Mouse (Mus musculus): ENCODE data around the gene Psat1.

Psat1 gene

DNA sequence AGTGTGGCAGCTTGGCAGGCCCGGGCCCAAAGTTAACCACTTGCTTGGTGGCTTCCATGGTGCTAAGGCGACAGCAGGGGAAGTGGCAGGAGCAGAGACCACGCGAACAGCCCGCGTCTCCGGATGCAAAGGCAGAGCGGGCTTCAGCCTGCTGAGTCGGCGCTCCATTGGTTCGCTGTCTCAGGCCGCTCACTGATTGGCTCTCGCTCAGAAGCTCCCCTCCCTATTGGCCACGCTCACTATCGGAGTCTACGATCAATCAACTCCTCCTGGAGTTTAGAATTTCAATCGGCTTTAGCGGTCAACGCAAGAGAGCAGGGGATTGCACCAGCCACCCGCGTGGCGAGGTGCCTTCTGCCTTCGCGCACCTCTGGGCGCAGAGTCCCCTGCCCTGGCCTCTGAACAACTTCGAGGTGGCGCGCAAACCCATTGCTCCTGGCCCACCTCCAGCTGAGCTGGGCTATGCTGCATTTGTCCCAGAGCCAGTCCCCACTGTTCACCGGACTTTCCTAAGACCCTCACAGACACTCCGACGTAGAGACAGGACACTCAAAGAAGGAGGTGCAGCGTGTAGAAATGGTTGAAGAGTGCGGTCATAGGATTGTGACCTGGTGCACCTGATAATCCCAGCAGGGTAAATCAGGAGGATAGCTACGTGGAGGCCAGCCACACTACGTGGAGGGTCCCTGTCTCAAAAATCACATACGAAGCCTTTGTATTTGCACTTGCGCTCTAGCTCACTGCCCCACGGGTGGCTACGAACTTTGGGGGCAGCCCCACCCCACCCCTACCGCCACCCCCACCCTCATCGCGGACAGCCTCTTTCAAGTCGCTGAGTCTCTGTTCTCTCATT, 22.0 kb downstream of the Psat1 start:
- peak; percentile 86 for DNase-seq (ENCODE audit: extremely low spot score, low read depth, low spot score)

DNA sequence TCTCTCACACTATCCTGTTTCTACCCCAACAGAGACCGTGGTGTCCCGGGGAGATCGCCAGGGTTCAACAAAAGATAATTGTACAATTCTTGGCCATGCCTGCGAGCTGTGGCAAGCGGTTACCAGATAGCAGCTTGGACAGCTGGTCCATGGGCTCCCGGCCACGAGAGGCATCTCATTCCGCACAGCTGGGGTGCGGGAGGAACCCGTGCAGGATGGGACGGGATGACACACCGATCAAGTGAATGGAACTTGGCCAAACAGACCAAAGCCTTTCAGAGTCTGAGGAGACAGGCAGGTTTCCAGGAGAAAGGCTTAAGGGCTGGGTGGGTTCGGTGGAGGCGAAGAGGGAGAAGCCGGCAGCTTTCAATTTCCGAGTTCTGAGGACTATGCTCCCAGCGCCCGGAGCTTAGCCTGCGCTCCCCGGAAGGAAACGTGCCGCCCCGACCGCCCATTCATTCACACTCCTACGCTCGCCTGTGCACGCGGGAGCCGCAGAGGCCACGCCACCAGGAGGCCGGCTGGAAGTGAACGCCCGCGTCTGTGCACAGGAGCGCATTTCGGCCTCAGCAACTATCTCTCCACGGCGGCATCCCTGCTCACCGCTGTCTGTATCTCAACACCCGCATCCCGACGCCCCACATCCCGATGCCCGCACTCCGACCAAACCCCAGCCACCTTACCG, 22.8 kb downstream of the Psat1 start:
- DNase-seq (ENCODE audit: extremely low spot score, low read depth, low spot score) = no peak

DNA sequence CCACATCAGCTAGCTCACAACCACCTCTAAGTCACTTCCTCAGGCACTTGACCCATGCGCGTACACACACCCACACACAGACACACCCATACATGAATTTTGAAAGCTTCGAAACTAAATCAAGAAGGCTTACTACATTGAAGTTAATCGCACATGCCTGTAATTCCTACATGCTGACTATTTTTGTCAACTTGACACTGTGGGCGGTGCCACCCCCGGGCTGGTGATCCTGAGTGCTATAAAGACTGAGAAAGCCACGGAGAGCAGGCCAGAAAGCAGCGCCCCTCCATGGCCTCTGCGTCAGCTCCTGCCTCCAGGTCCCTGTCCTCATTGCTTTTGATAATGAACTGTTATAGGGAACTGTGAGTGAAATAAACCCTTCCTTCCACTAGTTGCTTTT, 23.7 kb downstream of the Psat1 start:
- no peak for DNase-seq (ENCODE audit: extremely low spot score, low read depth, low spot score)

DNA sequence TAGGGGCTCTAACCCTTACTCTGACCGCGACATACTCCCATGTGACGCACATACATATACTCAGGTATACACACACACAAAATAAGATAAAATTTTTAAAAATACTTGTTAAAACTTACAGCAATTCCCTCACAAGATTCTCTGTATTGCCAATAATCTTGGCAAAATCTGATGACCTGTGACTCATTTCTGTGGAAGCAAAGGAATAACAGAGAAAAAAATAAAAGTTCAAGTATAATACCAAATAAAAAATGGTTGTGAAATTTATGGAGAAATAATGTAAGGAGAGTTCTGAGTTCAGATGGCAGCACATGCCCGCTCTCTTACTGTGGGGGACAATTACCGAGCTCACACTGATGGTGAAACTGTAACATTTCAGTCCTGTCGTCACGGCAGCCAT, 27.8 kb downstream of the Psat1 start:
- DNase-seq (ENCODE audit: extremely low spot score, low read depth, low spot score) = no peak

DNA sequence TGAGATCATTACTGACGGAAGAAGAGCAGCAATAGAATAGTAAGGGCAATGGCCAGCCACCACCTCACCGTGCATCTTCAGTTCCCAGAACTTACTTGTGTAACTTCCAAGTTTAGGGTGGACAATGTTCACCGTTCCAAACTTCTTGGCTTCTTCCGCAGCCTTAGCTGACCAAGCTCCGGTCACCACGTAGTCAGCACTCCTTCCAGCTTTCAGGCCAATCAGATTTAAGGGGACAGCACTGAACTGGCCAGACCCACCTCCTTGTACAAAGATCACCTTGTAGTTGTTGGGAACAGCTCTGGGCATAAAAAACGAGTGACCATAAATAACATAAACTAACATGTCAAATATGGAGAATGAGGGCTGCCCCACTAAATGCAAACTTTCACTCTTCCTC, 29.0 kb downstream of the Psat1 start:
- no peak for DNase-seq (ENCODE audit: extremely low spot score, low read depth, low spot score)

DNA sequence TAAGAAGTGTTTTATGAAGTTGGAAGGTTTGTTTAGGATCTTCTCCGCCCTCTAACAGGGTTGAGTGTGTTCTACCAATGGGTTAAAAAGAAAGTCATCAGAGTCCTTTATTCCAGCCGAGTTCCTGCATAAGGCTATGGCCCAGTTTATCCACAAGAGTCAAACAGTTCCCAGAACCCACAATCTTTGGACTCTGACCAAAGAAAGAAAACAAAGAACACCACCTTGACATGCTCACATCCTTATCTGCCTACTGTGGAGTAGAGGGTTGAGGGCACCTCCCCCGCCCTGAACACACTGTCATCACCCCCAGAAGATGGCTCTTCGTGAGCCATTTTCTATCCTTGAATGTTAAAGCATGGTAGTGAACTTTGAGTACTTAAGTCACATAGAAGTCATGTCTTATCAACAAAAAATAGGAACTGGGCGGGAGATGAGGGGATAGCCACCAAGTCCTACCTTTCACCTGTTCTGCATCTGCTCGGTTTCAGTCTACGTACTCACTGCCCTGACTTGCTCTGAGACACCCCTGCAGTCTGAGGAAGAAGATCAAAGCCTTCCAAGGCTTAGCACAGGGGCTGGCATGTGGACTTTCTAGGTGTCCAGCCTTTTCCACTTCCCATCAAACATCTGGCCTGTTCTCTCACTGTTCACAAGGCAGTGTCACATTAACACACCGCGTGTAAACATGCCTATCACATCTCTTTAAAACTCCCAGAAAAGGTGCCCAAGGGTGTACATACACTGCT, 33.7 kb downstream of the Psat1 start:
- DNase-seq (ENCODE audit: extremely low spot score, low read depth, low spot score) = no peak

DNA sequence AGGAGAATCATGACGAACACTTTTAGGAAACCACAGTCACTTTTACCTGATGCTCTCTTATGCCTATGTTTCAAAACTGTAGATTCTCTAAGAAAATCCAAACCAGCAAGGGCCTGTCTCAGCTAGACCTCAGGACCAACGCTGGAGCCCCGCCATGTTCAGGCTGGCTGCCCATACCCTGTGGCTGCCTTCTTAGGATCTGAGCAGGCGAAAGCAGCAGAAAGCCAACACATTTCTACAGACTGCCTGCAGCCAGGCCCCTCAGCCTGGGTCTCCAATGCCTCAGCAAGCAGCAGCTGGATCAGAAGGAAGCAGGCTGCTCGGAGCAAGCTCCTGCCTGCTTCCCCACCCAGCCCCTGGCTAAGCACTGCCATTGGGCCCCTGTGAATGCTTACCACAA, 35.7 kb downstream of the Psat1 start:
- DNase-seq (ENCODE audit: extremely low spot score, low read depth, low spot score) = no peak

DNA sequence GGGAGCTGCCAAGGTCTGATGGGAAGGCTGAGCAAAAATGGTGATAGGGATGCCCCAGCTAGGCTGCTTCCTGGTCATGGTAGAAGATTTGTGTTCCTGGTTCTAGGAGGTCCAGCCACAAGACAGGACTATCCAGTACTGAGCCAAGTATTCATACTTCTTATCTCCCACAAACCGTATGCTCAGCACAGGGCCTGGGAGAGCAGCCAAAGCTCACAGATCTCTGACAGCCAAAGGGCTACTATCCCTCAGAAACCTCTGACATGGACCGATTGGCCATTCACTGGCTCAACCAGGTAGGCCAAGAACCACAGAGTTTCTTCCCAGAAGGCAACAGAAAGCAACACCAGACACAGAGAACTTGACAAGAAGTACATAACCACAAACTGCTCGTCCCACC, 36.1 kb downstream of the Psat1 start:
- no peak for DNase-seq (ENCODE audit: extremely low spot score, low read depth, low spot score)

DNA sequence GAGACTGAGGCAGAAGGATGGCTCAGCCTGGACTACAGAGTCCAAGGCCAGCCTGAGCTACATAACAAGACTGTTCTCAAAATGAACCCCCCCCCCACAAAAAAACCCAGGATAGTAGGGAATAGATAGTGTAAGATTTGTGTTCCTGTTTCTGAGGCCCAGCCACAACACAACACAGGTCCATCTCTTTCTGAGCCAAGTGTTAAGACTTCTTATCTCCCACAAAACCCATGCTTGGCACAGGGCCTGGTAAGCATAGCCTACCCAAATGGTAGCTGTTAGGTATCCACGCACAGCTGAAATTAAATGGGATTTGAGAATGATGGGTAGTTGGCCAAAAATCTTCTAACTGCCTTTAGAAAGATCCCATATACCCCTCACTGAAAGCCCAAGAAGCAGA, 36.6 kb downstream of the Psat1 start:
- no peak for DNase-seq (ENCODE audit: extremely low spot score, low read depth, low spot score)

DNA sequence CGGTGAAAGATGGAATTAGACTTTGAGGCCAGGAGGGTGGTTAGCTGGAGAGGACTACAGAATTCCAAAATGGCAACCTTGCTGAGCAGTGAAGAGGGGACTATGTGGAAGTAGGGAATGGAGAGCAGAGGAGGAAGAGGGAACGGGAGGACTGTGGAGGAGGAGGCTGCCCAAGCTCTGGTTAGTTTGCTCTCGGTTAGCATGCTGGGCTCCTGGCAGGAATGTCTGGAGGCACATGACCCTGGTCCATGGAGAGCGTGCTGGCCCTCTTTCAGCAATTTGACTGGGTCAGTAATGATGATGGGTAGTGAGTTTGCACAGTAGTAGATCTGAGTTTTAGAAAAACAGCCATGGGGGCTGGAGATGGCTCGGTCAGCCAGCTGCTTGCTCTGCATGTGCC, 39.1 kb downstream of the Psat1 start:
- DNase-seq (ENCODE audit: extremely low spot score, low read depth, low spot score) = no peak

DNA sequence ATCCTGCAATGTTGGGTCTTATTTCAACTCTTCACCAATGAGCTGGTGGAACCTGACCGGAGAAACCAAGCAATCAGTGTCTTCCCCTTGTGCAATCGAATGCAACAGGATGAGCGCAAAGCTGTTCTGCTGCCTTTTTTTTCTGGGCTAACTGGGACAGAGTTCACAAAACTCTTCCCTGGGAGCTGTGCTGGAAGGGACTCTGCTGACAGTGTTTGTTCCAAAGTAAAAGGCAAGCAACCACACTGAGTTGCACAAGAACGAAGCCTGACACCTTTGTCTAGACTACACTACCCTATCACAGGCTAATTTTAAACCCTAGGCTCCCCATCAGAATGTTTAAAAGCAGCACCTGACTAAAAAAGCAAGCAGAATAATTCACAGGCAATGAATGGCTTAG, 42.4 kb downstream of the Psat1 start:
- DNase-seq (ENCODE audit: extremely low spot score, low read depth, low spot score) = no peak

DNA sequence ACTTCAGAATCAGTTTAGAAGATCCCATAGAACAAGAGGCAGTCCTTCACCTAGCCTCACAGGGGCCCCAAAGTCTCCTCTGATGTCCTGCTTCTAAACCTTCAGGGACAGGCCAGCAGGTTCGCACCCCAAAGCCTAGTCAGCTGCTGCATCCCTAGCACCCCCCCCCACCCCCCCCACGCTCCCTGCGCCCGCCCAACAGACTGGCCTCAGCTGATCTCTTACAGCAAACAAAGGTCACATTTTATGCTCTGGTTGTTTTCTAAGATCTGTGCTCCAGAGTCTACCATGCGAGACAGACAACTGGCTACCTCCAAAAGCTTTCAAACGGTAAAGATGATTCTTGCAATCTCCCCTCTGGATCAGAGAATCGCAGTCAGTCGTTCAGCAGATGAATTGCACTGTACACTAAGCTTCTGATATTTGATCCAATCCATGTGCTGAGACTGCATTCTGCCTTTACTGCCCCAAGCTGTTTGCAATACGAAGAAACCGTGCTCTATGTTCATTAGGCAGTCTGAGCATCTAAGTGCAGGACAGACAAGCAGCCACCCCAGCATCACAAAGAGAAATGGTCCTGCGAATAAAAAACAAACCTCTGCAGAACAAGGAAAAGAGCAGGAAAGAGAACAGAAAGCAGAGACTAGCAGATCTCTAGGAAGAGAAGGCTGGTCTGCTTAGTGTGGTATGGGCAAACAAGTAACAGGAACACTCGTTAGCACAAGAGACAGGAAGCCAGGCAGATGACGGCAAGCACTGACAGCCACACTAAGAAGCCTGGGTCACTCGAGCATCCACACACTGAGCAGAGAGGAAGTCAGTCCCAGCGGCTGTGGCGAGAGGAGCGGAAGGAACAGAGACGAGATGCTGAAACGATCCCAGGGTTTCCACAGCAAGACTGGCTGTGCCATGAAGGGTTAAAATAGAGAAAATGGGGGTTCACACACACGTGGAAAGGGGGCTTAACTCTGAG, 43.3 kb downstream of the Psat1 start:
- DNase-seq (ENCODE audit: extremely low spot score, low read depth, low spot score) = no peak

DNA sequence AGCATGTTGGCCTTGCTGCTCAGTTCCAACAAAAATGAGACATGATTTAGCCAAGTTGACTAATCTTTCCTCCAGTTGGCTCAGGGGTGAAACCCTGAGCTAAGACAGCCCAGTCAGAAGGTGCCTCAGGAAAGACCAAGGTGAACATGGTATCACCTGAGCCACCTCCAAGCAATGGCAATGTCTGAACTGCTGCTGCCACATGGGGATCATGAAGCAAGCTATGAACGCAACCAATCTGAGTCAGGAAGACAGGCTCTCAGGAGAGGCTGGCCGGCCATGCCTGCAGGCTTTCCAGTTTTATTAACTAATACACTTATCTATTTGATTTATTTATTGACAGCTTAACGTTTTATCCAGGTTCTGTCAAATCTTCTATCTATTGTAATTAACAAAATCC, 51.5 kb downstream of the Psat1 start:
- no peak for DNase-seq (ENCODE audit: extremely low spot score, low read depth, low spot score)

DNA sequence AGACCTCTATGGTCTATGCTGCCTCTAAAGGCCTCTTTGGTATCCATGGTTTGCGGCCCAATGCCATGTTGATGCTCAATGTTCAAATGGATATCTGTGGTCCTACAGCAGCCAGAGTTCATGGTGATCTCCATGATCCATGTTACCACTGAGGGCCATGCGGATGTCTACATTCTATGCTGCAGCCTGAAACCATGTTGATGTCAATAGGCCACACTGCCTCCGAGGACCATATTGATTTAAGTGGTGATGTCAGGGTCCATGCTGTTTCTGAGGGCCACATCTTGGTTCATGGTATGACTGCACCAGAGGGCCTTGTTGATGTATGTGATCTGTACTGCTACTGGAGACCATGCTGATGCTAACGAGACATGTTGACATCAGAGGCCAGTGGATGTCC, 55.0 kb downstream of the Psat1 start:
- DNase-seq (ENCODE audit: extremely low spot score, low read depth, low spot score) = no peak

DNA sequence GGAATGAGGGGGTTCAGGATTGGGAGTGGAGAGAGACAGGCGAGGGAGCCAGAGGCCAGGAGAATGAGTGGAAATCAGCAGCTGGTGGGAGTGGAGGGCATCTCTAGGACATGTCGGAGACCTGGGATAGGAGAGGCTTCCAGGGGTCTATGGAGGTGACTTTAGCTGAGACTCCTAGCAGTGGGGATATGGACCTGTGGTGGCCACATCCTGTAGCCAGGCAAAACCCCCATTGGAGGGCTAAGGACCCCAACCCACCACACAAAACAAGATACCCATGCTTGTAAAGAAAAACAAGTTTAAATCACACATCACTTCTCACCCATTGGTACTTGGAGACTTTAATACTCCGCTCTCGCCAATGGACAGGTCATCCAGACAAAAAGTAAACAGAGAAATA, 58.7 kb downstream of the Psat1 start:
- DNase-seq (ENCODE audit: extremely low spot score, low read depth, low spot score) = no peak

DNA sequence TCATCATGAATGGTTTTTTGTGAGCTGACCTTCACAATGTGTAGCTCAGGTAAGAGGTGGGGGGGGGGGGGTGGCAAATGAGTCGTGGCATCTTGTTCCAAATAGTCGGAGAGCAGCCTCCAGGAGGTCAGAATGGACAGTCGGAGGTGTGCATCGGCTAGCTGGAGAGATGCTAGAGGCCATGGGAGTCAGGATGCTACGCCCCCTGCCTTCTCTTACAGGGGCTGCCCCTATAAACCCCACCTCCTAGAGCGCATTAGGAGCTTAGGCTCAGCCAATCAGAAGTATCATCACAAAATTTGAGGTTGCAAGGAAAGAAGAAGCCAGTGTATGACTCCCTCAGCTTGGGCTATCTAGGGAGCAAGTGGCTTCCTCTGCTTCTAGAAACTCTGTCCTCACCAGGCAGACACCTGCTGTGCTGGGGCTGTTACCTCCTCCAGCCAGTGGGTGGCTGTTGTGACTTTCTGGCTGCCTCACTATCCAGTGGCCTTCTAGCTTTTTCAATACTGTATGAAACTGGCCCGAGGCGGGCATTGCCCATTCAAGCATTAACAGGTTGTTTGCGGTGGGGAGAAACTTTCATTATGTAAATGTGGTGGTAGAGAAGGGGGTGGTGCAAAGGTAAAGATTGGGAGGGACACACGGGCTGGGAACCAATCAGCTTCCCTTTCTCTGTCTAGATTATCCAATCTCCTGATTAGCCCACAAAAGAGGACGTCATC, 64.3 kb downstream of the Psat1 start:
- no peak for DNase-seq (ENCODE audit: extremely low spot score, low read depth, low spot score)

DNA sequence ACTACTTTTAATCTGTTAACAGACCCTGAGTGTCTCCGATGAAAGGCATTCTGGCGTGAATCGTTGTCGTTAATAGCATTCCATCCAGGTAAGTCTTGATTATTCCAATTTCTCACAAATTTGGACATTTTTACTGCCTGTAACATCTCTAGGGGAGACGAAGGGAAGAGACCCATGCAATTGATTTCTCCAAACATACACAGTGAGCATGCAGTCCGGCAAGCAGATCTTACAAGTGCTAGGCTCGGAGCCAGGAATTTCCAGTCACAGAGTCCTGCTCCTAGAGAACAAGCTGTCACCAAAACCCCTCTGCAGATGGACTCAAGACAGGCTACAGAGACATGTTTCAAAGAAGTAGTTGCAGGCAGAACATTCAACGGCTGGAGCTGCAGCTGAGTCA, 66.4 kb downstream of the Psat1 start:
- no peak for DNase-seq (ENCODE audit: extremely low spot score, low read depth, low spot score)

DNA sequence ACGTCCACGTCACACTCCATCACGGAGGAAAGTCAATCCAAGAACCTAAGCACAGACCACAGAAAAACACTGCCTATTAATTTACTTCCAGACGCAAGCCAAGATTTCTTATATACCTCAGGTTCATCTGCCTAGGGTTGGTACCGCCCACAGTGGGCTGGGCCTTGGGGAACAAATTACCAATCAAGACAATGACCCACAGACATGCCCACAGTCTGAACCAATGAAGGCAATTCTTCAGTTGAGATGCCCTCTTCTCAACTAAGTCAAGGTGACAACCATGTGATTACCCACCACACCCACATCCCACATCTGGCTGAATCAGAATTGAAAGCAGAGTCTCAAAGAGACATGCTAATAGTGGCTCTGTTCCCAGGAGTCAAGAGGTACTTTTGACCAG, 67.9 kb downstream of the Psat1 start:
- DNase-seq (ENCODE audit: extremely low spot score, low read depth, low spot score) = no peak

DNA sequence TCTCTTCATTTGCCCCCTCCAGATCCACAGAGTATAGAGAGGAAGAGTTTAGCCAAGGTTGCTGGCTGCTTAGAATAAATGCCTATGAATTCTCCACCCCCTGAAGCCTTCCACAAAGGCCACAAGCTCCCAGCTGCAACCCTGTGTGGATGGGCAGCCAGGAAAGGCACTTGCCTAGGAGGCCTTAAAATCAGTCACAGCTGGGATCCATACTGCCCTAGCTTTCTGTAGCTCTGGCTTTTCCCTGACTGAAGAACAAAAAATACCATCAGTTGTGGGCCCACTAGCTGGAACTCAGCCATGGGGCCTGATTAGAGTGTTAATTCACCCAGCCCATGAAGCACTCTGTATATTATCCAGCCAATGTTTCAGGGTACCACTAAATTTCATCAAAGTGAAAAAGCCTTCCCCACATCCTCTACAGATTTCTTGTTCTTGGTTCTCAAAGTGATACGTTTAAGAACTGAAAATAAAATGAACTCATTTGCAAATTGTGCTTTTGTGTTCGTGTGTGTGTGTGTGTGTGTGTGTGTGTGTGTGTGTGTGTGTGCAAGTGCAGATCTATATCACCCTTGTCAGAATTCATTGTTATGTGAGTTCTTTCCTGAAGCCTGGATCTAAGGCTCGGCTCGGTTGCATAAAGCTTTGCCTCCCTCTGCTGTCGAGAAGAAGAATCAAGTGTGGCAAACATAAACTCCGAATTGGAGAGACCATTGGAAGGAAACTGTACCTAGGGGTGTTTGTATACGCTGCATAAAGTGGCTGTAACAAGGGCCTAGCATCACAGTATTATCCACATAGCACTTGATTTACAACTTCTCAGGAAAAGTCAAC, 78.1 kb downstream of the Psat1 start:
- no peak for DNase-seq (ENCODE audit: extremely low spot score, low read depth, low spot score)

All from hindlimb bud, embryonic 11.5 days (tissue).